Mouse (Mus musculus) stomach, embryonic 14.5 days (tissue): ENCODE measurements around the gene Fars2. TPM values are rescaled to one million over a fixed set of nuclear protein-coding genes. Genes with fewer than 3 reads are reported as not detected.

Experiments
- ATAC-seq: fragments of 200-750 bp; cut with Nextera tagmentation; 2 replicates; pipeline ENCODE4 v1.8.0; 2017; ENCODE audit warnings: low read depth, moderate TSS enrichment; ENCODE audit not compliant: insufficient number of reproducible peaks, insufficient read depth, low FRiP score
- H3K27ac ChIP-seq: fragments of 300-500 bp; sonication (generic); 2 replicates; pipeline ENCODE4 v1.5.1; 2014; ENCODE audit warnings: mild to moderate bottlenecking, low read length, moderate library complexity, mixed read lengths
- H3K27me3 ChIP-seq: fragments of 300-500 bp; sonication (generic); 2 replicates; pipeline ENCODE4 v1.6.1; 2014; ENCODE audit warnings: low read length, control low read depth, mixed read lengths; ENCODE audit not compliant: control insufficient read depth, insufficient read depth
- H3K36me3 ChIP-seq: fragments of 300-500 bp; sonication (generic); 2 replicates; pipeline ENCODE4 v1.6.1; 2014; ENCODE audit warnings: mild to moderate bottlenecking, control low read depth, low read length, moderate library complexity, mixed read lengths; ENCODE audit not compliant: control insufficient read depth, insufficient read depth
- H3K4me1 ChIP-seq: fragments of 300-500 bp; sonication (generic); 2 replicates; pipeline ENCODE4 v1.6.1; 2014; ENCODE audit warnings: low read length, control low read depth, mixed read lengths; ENCODE audit not compliant: control insufficient read depth, insufficient read depth
- H3K4me2 ChIP-seq: fragments of 300-500 bp; sonication (generic); replicated peaks from 2 replicates; pipeline ENCODE4 v1.6.1; 2014; ENCODE audit warnings: low read depth, low read length, control low read depth
- H3K4me3 ChIP-seq: fragments of 300-500 bp; sonication (generic); 2 replicates; pipeline ENCODE4 v1.5.1; 2014; ENCODE audit warnings: low read depth, low read length, control low read depth
- H3K9ac ChIP-seq: fragments of 300-500 bp; sonication (generic); replicated peaks from 2 replicates; pipeline ENCODE4 v1.6.1; 2014; ENCODE audit warnings: low read depth, mild to moderate bottlenecking, control low read depth, low read length, moderate library complexity, mixed read lengths
- H3K9me3 ChIP-seq: fragments of 300-500 bp; sonication (generic); 2 replicates; pipeline ENCODE4 v1.6.1; 2016; ENCODE audit warnings: low read depth, low read length, control low read depth; ENCODE audit not compliant: control insufficient read depth
- whole genome bisulfite sequencing: fragments of 180-500 bp; shearing (Covaris S2); extraction: QIAGEN DNeasy Blood & Tissue Kit; methylation state at CpG from one replicate; pipeline ENCODE4 v1.1.7; 2014; 5-methylcytosine and 5-hydroxymethylcytosine counted together
- polyA plus RNA-seq: library from polyadenylated mRNA; unstranded; fragments of >200 nt; fragmentation: Nextera tagmentation; extraction: Ambion mirVana; gene quantifications from 2 replicates; pipeline ENCODE4 v1.2.1, GENCODE M21; 2014

The Fars2 gene
- polyA plus RNA-seq, 1 experiment from 2014 or later, result 40.0 TPM

DNA sequence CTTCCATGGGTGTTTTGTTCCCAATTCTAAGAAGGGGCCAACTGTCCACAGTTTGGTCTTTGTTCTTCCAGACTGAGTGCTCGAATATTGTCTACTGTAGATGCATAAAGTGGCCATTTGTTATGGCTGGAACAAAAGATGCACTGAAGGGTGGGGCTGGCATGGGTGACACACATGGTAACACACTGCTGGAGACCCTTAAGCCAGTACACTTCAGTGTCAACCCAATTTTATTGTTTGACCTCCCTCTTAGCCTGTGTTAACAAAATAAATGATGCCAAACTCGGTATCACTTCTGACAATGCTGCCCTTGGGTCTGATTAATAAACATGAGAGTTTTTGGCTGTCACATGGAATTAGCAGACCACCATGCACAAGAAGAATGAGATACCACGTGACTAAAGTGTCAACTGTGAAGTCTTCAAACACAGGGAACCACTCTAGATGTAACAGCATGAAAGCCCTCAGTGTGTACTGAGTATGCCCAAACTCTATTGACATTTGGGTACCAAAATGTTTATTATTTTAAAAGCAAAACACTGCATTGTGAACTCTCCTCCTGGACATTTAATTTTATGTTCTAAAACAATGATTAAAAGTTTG, 590.0 kb downstream of the Fars2 start:
- no peak overlapping the region for H3K27ac ChIP-seq
- no peaks in the 10 kb centered on the region for H3K27me3 ChIP-seq
- no peaks in the 10 kb centered on the region for H3K4me1 ChIP-seq
- no peak overlapping the region for H3K4me3 ChIP-seq
- ATAC-seq, result no peak
- no peaks in the 10 kb centered on the region for H3K36me3 ChIP-seq
- H3K4me2 ChIP-seq, result no peak overlapping the region
- no peak overlapping the region for H3K9ac ChIP-seq
- H3K9me3 ChIP-seq, result no peaks in the 10 kb centered on the region
- WGBS, result 52% methylated on average over 3 of the region's 3 CpGs

DNA sequence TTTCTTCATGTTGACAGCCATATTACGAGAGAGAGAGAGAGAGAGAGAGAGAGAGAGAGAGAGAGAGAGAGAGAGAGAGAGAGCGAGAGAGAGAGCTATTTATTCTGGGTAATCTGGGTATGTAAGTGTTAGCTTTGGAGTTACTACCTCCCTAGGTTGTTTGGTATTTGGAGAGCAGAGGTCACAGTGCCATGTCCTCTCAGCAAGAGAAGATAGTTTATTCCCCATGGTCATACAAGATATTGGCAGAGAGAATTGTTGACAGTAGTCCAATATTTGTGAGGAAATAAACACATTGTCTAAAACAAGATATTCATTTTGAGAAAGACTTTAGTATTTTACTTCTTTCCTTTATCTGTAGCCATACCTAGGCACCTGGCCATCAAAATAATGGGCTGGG, 596.9 kb downstream of the Fars2 start:
- 92% methylated on average over 2 of the region's 2 CpGs for WGBS
- no peak for ATAC-seq
- Histone ChIP-seq H3K4me1 (no peaks in the 10 kb centered on the region), H3K4me2 (no peak overlapping the region), H3K9me3 (no peaks in the 10 kb centered on the region), H3K27me3 (no peaks in the 10 kb centered on the region), H3K36me3 (no peaks in the 10 kb centered on the region), H3K27ac (no peak overlapping the region), H3K4me3 (no peak overlapping the region), H3K9ac (no peak overlapping the region)

DNA sequence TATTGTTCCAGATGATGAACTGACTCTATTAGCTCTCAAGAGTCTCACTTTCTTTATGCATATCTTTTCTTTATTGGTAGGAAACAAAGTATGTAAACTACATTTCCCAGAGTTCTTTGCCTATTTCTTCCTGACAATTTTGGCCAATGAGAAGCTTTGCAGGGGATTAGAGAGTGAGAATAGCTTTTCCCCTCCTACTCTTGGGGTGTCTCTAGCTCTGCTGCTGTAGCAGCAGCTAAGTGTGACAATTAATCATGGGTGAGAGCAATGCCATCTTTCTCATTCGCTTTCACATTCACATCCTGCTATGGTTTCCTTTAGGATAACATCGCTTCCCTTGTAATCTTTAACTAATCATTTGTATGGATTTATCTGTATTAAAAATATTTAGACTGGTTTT, 599.5 kb downstream of the Fars2 start:
- Histone ChIP-seq H3K27ac (no peak overlapping the region), H3K9ac (no peak overlapping the region), H3K9me3 (no peaks in the 10 kb centered on the region), H3K27me3 (no peaks in the 10 kb centered on the region), H3K4me2 (no peak overlapping the region), H3K4me3 (no peak overlapping the region), H3K4me1 (no peaks in the 10 kb centered on the region), H3K36me3 (no peaks in the 10 kb centered on the region)
- WGBS, result 48% methylated on average over 2 of the region's 2 CpGs
- no peak for ATAC-seq

DNA sequence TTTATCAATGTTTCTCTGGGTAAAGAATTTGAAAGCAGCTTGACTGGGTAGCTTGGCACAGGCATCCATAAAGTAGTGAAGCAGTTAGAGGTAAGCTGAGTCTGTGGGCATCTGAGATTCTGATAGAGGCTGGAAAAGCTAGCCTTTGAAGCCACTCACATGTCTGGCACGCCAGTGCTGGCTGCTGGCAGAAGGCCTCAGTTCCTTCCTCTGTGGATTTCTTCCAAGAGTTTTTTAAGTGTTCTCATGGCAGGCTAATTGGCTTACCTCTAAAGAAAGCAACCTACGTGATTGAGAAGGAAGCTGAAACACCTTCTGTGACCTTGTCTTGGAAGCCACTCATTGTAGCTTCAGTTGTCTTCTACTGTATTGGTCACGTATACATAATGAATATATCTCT, 600.2 kb downstream of the Fars2 start:
- WGBS, result 80% methylated on average over 3 of the region's 3 CpGs
- H3K27me3 ChIP-seq, result peaks cover 4% of the 10 kb centered on the region; the same call in 1 of the 2 replicates
- no peaks in the 10 kb centered on the region for H3K9me3 ChIP-seq
- H3K9ac ChIP-seq, result no peak overlapping the region
- H3K4me2 ChIP-seq, result no peak overlapping the region
- no peaks in the 10 kb centered on the region for H3K4me1 ChIP-seq
- no peaks in the 10 kb centered on the region for H3K36me3 ChIP-seq
- ATAC-seq, result no peak
- H3K27ac ChIP-seq, result no peak overlapping the region
- H3K4me3 ChIP-seq, result no peak overlapping the region

DNA sequence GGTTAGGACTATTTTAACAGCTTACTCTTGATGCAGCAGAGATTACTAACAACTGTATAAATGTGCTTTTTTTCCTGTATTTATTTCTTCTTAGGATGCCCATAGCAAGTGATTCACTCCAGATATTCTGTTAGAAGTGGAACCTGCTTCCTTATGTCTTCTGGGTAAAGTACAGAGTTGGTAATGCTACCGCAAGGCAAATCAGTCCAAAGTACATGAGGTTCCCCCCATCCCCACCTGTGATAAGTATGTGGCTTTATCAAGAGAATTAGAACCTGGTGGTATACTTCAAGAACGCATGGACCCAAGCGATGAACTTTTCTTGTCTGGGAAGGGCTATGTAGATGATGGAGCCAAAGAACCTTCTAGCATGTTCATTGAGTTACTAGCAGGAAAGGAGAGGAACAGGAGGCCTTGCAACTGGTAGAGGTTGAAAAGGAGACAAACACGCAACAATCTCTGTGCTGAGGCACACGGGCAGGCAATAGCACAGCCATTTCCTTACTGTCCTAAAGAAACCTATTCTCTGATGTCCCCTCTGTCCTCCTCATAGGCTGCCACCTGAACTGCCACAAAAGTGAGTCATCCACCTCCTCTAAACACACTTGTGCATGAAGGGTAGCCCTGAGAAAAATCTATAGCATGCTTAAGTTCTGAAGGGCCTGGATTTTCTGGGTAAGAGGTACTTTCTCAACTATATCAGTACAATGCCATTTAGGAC, 603.2 kb downstream of the Fars2 start:
- Histone ChIP-seq H3K9ac (no peak overlapping the region), H3K4me2 (no peak overlapping the region), H3K27me3 (peaks cover 32% of the 10 kb centered on the region), H3K4me1 (peaks cover 6% of the 10 kb centered on the region; the same call in 1 of the 2 replicates), H3K36me3 (no peaks in the 10 kb centered on the region), H3K9me3 (no peaks in the 10 kb centered on the region), H3K27ac (no peak overlapping the region), H3K4me3 (no peak overlapping the region)
- 90% methylated on average over 5 of the region's 5 CpGs for WGBS
- no peak for ATAC-seq

DNA sequence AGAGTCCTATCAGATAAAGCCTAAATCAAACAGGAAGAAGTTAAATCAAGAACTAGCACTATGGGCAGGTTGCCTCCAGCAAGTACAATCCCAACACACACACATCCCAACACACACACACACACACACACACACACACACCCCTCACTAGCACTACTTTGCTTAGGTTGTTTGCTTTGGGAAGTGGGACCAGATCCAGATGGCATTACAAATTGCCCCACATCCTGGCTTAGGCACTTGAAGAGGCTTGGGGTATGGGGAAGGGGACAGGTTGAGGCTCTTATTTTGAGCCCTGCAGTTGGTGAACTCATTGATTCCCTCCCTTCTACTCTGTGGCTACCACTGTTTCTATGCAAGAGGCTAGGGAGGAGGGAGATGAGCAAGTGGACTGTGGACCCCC, 605.1 kb downstream of the Fars2 start:
- Histone ChIP-seq H3K9ac (no peak overlapping the region), H3K4me2 (no peak overlapping the region), H3K36me3 (no peaks in the 10 kb centered on the region), H3K4me1 (peaks cover 11% of the 10 kb centered on the region), H3K9me3 (no peaks in the 10 kb centered on the region), H3K27ac (no peak overlapping the region), H3K4me3 (no peak overlapping the region), H3K27me3 (peaks cover 44% of the 10 kb centered on the region)
- ATAC-seq, result no peak

DNA sequence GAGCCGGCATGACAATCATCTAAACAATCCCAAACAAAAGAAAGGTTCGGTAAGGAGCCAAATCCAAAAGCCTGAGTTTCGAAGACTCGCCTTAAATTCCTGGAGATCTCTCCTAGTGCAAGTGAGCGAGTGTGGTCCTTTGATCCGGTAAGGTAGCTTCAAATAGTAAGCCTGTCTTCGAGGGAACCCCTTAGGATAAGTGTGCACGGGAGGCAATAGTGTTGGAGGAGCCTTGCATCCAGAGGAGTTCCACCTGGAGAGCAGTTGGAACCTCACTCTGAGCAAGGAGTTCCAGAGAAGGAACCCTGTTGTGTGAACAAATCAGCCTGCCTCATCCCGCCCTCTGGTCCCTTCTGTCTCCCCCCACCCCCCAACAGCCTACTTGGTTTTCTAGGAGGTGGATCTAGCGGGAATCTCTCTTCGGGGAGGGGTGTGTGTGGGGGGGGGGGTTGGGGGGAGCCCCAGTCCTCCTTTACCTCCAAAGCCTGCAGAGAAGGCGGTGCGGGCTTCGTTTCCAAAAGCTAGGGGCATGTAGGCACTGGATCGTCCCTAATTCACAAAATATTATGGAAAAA, 606.6 kb downstream of the Fars2 start:
- Histone ChIP-seq H3K27me3 (peaks cover 56% of the 10 kb centered on the region), H3K4me2 (peak overlapping the region; percentile 29; the same call in 1 of the 2 replicates), H3K9ac (no peak overlapping the region), H3K36me3 (no peaks in the 10 kb centered on the region), H3K27ac (no peak overlapping the region), H3K9me3 (no peaks in the 10 kb centered on the region), H3K4me1 (peaks cover 11% of the 10 kb centered on the region), H3K4me3 (peak overlapping the region; percentile 24; the same call in 1 of the 2 replicates)
- WGBS, result 2% methylated on average over 15 of the region's 15 CpGs
- no peak for ATAC-seq

DNA sequence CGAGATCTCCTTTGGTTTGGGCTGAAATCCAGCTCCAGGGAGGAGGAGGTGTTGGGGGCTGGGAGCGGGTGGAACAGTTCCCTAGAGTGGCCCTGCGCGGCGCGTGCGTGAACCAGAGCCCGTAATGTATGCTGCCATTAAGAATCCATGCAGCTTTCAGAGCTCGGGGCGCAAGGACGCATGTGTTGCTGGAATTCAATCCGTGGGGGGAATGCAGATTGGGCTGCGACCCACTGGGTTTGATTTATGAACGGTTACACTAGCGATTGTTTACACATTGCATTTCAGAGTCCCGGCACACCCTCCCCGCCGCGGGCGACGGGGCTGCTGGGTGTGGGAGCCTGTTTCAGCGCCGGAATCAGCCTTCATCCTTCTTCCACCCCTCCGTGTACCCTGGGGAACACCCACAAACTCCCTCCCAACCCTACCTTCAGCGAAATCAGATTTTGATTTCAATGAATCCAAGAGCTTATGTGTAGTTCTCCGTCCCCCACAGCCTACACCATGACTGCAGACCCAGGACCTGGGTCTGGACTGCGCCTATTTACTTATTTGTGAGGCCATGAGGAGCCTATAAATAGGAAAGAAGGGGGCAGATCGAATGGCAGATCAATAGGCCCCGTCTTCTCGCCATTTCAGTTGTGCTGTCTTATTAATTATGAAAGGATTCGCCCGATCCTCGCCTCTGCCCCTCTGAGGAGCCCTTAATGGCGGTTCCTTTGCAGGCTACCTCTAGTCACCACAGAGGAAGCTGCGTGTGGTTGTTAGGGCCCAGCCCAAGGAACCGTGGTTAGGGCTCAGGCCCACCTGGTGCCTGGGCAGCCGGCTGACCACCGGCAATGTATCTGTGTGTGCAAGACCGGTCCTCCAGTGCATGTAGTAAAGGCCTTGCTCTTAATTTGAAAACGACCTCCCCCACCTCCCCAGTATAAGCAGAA, 607.6 kb downstream of the Fars2 start:
- ATAC-seq, result no peak
- H3K4me3 ChIP-seq, result peak overlapping the region; percentile 24
- H3K27ac ChIP-seq, result no peak overlapping the region
- peak overlapping the region; percentile 29 for H3K4me2 ChIP-seq
- no peaks in the 10 kb centered on the region for H3K9me3 ChIP-seq
- no peaks in the 10 kb centered on the region for H3K36me3 ChIP-seq
- peaks cover 66% of the 10 kb centered on the region for H3K27me3 ChIP-seq
- H3K4me1 ChIP-seq, result peaks cover 11% of the 10 kb centered on the region
- no peak overlapping the region for H3K9ac ChIP-seq
- 3% methylated on average over 40 of the region's 40 CpGs for WGBS
